Mouse (Mus musculus) limb, embryonic 15.5 days (tissue): ENCODE results near the gene Caap1. TPM values are rescaled to one million over a fixed set of nuclear protein-coding genes. Genes with fewer than 3 reads are reported as not detected.

Experiments used
- ATAC-seq: fragments of 200-750 bp; cut with Nextera tagmentation; 2 replicates; pipeline ENCODE4 v1.8.0; 2017; ENCODE audit warnings: low read depth, moderate TSS enrichment; ENCODE audit not compliant: insufficient number of reproducible peaks, low FRiP score, low TSS enrichment
- H3K27ac ChIP-seq: fragments of 300-500 bp; sonication (generic); 2 replicates; pipeline ENCODE4 v1.5.1; 2015; ENCODE audit warnings: moderate library complexity, mild to moderate bottlenecking, inconsistent platforms
- H3K27me3 ChIP-seq: fragments of 300-500 bp; sonication (generic); 2 replicates; pipeline ENCODE4 v1.6.1; 2015; ENCODE audit warnings: inconsistent platforms
- H3K36me3 ChIP-seq: fragments of 300-500 bp; sonication (generic); 2 replicates; pipeline ENCODE4 v1.6.1; 2015; ENCODE audit warnings: inconsistent platforms
- H3K4me1 ChIP-seq: fragments of 300-500 bp; sonication (generic); 2 replicates; pipeline ENCODE4 v1.6.1; 2015; ENCODE audit warnings: inconsistent platforms
- H3K4me2 ChIP-seq: fragments of 300-500 bp; sonication (generic); 2 replicates; pipeline ENCODE4 v1.6.1; 2015; ENCODE audit warnings: mild to moderate bottlenecking, inconsistent platforms
- H3K4me3 ChIP-seq: fragments of 300-500 bp; sonication (generic); 2 replicates; pipeline ENCODE4 v1.5.1; 2015; ENCODE audit warnings: mild to moderate bottlenecking, inconsistent platforms
- H3K9ac ChIP-seq: fragments of 300-500 bp; sonication (generic); 2 replicates; pipeline ENCODE4 v1.6.1; 2015; ENCODE audit warnings: inconsistent platforms
- H3K9me3 ChIP-seq: fragments of 300-500 bp; sonication (generic); 2 replicates; pipeline ENCODE4 v1.6.1; 2016; ENCODE audit warnings: inconsistent platforms
- WGBS: fragments of 180-500 bp; shearing (Covaris S2); methylation state at CpG from one replicate; pipeline ENCODE4 v1.1.7; 2015; 5-methylcytosine and 5-hydroxymethylcytosine counted together
- polyA plus RNA-seq: library from polyadenylated mRNA; unstranded; fragments of >200 nt; fragmentation: Nextera tagmentation; extraction: Ambion mirVana; gene quantifications from 2 replicates; pipeline ENCODE4 v1.2.1, GENCODE M21; 2015

The Caap1 gene
- polyA plus RNA-seq, 1 experiment from 2014 or later, result 16.2 TPM

- ATAC-seq, result no peak
- Histone ChIP-seq H3K4me3 (no peak overlapping the region), H3K4me2 (no peak overlapping the region), H3K36me3 (no peaks in the 10 kb centered on the region), H3K4me1 (no peaks in the 10 kb centered on the region), H3K27ac (no peak overlapping the region), H3K9ac (no peak overlapping the region), H3K9me3 (no peaks in the 10 kb centered on the region), H3K27me3 (no peaks in the 10 kb centered on the region)
- 98% methylated on average over 1 of the region's 1 CpGs for WGBS
Measured at GRCm38 (mm10) chr4:94473286-94473685, 83.3 kb downstream of the Caap1 start.

- Histone ChIP-seq H3K36me3 (0 out of 2 replicates have a peak, but pooled peaks cover 8% of the 10 kb centered on the region), H3K4me1 (no peaks in the 10 kb centered on the region), H3K9me3 (no peaks in the 10 kb centered on the region), H3K9ac (no peak overlapping the region), H3K27me3 (no peaks in the 10 kb centered on the region), H3K4me3 (no peak overlapping the region), H3K27ac (no peak overlapping the region), H3K4me2 (no peak overlapping the region)
- ATAC-seq, result no peak
- WGBS, result 90% methylated on average over 2 of the region's 2 CpGs
Measured at GRCm38 (mm10) chr4:94459424-94459823, 97.2 kb downstream of the Caap1 start.

- Histone ChIP-seq H3K27ac (no peak overlapping the region), H3K4me3 (no peak overlapping the region), H3K27me3 (no peaks in the 10 kb centered on the region), H3K4me2 (no peak overlapping the region), H3K9me3 (no peaks in the 10 kb centered on the region), H3K36me3 (0 out of 2 replicates have a peak, but pooled peaks cover 3% of the 10 kb centered on the region), H3K4me1 (no peaks in the 10 kb centered on the region), H3K9ac (no peak overlapping the region)
- ATAC-seq, result no peak
- 81% methylated on average over 1 of the region's 1 CpGs for WGBS
Measured at GRCm38 (mm10) chr4:94454857-94455256, 101.7 kb downstream of the Caap1 start.

Other genes starting within 250 kb of the Caap1 start
- gene Gm10306, start 250 bp downstream of the Caap1 start, polyA plus RNA-seq, result not detected in 2 replicates
- 55.8 and 57.3 TPM in 2 replicates for gene Plaa, start 46.4 kb upstream of the Caap1 start, polyA plus RNA-seq
- 27.2 and 30.4 TPM in 2 replicates for gene Ift74, start 57.7 kb upstream of the Caap1 start, polyA plus RNA-seq
- gene Lrrc19, start 93.3 kb upstream of the Caap1 start, polyA plus RNA-seq, result 0.60 and 0.66 TPM in 2 replicates
- 14.6 and 15.9 TPM in 2 replicates for gene Tek, start 182.5 kb upstream of the Caap1 start, polyA plus RNA-seq